Mouse (Mus musculus): ENCODE data around the gene Camta1.

The Camta1 gene

GRCm38 (mm10) chr4:151133760-151134159, 727.9 kb downstream of the Camta1 start:
- in situ Hi-C loops (cut with MboI, MseI) = no loop called here

GRCm38 (mm10) chr4:151132493-151132892, 729.2 kb downstream of the Camta1 start:
- in situ Hi-C loops (cut with MboI, MseI) = no loop called here

DNA sequence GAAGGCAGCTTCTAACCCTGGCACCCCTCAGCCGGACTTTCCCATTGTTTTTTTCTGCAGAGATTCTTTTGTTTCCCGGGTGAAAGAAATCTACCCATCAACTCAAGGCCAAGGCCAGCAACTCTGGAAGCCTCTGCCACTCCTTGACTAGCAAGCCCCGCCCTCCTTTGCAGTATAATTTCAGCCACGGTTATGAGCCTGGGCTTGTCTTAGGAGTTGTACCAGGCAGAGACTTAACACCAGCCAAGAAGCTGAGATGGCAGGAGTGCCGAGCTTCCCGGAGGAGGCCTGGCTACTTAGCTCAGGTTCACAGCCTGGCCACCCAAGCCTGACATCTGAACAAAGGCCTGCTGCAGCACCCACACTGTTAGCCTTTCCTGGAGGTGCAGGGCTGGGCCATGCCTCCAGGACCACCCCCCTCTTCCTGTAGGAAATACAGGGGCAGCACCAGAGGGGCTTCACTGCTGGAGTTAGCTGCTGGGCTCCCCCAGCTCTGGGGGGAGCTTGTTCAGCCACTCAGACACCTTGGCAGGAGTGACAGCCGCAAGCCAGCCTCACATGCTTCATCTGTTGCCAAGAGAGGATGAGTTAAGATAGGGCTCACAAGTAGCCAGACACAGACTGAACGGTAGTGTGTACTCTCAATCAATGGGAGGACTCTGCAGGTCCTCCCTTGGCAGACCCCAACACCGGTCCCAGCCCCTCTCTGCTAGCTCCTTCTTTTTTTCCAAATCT, 730.8 kb downstream of the Camta1 start:
- in situ Hi-C loops (cut with MboI, MseI) = no loop called here

DNA sequence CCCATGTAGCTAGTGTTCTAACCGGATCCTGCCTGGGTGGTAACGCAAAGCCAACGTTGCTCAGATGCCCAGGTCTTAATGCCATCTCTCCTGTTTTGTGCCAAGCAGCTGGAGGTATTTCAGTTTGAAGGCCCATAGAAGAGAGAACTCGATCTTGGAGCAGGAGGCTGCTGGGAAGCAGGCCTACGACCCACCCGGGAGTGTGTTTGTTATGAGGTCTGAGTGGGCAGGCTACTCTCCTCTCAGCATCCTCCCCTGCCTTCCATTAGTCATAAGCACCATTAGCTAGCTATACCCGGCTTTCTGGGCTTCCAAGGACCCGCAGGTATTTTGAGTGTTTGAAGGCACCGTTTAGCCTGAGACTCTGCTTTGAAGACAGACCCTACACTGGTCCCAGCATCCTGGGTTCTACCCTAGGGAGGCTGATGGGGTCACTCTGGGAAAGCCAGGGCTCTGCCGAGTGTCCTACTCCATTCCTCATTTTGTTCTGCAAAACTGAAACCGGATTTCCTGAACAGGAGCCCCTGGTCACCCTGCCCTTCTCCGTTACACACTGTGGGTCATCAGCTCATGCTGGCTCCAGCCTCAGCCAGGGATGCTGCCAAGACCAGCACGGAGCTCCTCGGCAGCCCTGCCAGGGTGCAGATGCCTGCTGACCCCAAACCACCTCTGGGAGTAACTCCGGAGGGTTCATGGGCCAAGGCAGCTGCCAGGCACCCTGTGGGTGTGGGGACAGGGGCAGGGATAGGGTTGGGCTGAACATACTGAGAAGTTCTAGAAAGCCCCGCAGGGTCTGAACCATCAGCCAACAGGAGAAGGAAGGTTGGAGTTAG, 731.7 kb downstream of the Camta1 start:
- in situ Hi-C loops (cut with MboI, MseI) = no loop called here

DNA sequence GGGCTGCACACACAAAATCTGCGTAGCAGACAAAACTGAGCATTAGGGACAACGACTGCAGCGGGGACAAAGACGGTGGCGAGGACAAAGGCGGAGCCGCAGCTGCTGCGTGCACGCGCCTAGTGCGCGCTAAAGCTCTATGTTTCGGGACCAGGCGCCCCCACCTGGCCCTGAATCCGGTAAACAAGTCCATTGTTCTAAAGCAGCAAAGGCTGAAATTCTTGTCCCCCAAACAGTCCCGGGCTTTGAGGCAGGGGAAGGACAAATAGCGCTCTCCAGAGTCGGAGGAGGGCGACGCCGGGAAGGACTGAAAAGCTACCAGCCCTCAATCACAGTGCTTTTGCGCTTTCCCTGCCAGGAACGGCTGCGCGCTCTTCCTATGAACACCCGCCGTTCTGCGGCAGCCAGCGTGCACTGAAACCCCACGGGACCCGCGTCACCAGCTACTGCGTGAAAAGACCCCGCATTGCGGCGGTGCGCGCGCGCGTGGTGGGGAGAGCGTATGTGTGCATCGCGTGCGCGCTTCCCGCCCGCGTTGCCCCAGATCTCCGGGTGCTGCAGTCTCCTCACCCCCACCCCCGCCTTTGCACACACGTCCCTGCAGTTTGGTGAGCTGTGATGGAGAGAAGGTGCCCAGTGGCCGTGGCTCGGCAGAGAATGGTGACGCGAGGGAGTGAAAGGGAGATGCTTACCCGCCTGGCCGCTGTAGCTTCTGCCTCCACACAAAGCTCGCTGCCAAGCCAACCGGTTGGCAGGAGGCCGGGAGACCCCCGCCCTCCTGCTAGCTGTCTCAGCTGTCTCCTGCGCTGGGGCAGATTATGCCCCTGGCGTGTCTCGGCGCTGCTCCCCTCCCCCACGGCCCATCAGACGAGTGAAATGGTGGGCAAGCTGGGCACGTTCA, 732.8 kb downstream of the Camta1 start:
- in situ Hi-C loops (cut with MboI, MseI) = no loop called here

GRCm38 (mm10) chr4:151127636-151128548, 733.8 kb downstream of the Camta1 start:
- in situ Hi-C loops (cut with MboI, MseI) = no loop called here

DNA sequence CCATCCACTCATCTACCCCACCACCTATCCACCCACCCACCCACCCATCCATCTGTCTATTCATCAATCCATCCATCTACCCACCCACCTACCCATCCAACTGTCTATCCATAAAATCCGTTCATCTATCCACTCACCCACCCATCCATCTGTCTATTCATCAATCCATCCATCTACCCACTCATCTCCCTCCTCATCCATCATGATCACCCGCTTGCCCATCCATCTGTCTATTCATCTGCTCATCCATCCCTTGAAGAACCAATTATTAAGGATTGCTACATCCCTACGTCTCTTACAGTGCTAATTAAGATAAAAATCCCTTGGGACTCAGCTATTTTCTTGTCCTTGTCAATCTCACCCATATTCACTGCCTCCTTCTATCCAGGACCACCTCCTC, 742.8 kb downstream of the Camta1 start:
- in situ Hi-C loops (cut with MboI, MseI) = no loop called here

DNA sequence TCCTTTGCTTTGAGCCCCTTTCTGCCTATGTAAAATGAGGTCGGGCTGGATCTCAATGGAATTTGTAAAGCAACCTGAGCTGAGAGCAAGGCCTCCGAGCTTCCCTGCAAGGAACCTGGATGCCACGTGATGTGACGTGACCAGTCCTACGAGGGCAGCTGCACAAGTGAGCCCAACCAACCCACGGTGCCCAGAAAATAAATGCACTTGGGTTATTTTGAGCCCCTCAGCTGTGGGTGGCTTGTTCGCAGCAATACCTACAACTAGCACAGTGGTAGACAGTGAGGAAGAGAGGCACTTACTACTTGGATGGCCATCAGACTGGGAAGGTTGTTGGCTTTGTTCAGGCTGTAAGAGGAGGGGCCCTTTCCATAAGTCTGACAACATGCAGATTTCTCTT, 747.1 kb downstream of the Camta1 start:
- in situ Hi-C loops (cut with MboI, MseI) = no loop called here

GRCm38 (mm10) chr4:151111226-151111625, 750.5 kb downstream of the Camta1 start:
- in situ Hi-C loops (cut with MboI, MseI) = no loop called here

DNA sequence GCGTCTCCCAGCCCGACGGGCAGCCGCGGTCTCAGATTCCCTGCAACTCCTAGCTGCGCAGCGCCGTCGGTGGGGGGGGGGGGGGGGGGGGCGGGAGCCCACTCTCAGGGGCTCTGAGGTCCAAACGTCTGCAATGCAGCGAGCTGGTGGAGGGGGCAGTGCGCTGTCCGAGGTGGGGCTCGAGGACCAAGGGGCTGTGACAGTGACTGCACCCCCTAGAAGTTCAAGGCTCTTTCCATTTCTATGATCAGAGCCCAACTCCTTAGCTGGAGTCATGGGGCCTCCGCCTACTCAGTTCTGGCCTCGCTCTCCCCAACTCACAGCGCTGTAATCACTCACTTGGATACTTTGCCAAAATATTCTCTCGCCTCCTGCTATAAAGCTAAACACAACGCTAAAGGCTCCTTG, 752.8 kb downstream of the Camta1 start:
- in situ Hi-C loops (cut with MboI, MseI) = no loop called here

- in situ Hi-C loops (cut with MboI, MseI) = no loop called here
Measured at GRCm38 (mm10) chr4:151108028-151108771, 753.5 kb downstream of the Camta1 start.

DNA sequence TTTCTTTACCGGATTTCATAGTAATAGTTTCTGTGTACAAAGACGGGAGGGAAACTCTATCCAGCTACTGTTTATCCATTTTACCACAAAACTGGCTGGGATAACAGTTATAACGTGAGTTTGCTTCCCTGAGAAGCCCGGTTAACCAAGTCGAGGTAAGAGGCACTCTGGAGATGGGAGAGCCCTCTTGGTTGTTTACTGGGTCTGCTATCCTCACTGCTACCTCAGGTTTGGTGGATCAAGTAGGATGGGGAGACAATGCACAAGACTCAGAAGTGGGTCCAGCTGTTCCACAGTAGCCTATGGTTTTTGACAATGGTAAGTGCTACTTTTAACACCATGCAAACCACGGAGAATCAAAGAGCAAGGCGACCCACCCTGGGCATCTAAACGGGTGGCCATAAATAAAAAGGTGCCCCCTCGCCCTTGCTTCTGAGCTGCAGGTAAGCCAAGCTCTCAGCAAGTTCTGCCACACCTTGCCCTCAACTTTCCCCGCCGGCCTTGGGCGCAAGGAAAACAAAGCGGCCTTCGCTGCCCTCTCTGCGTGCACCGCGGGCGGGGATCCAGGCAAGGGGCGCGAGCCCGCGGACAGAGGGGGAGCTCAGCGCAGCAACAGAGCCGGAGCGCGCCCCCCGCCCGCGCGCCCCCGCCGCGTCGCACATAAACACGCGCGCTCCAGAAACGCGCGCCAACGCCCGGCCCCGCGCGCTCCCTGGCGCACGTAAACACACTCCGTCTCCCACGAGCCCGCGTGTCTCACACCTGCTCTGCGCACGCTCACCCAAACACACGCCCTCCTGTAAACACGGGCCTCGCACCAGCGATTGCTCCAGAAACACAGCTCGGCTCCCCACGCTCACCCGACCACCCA, 754.3 kb downstream of the Camta1 start:
- in situ Hi-C loops (cut with MboI, MseI) = no loop called here

GRCm38 (mm10) chr4:151106468-151106867, 755.2 kb downstream of the Camta1 start:
- in situ Hi-C loops (cut with MboI, MseI) = no loop called here

DNA sequence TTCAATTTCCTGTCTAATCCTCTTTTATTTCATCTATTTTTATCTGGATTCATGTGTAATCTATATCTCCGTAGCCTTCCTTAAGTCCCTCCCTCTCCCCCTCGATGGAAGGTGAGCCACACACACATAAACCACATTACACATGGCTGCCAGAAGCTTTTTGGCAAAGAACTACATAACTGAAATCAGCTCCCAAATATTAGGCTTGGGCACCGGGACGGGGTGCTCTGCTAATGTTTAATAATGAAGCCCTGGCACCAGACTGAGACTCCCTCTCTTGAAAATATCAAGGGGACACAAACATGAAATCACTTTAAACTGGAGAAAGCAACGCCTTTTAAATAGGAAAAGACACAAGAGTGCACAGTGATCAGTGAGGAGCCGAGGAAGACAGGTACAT, 755.8 kb downstream of the Camta1 start:
- in situ Hi-C loops (cut with MboI, MseI) = no loop called here

GRCm38 (mm10) chr4:151104147-151104546, 757.5 kb downstream of the Camta1 start:
- in situ Hi-C loops (cut with MboI, MseI) = no loop called here

DNA sequence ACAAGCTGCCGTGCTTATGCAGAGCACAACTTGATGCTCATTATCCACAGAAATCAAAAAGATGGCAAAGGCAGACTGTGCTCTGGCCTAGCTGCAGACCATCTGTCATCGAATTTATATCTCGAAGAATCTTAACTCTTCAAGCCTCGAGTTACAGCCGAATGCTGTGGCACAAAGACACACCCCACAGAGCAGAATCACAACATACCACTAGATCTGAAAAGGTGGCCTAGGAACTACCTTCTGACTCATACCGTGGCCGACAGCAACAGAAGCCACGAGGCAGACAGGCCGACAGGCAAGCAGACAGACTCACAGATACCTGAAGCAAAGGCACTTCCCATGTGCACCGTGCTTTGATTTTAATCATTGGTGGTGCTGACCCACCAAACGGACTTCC, 758.0 kb downstream of the Camta1 start:
- in situ Hi-C loops (cut with MboI, MseI) = no loop called here

GRCm38 (mm10) chr4:151097104-151097438, 764.6 kb downstream of the Camta1 start:
- in situ Hi-C loops (cut with MboI, MseI) = no loop called here

GRCm38 (mm10) chr4:151096334-151097103, 765.2 kb downstream of the Camta1 start:
- in situ Hi-C loops (cut with MboI, MseI) = no loop called here

DNA sequence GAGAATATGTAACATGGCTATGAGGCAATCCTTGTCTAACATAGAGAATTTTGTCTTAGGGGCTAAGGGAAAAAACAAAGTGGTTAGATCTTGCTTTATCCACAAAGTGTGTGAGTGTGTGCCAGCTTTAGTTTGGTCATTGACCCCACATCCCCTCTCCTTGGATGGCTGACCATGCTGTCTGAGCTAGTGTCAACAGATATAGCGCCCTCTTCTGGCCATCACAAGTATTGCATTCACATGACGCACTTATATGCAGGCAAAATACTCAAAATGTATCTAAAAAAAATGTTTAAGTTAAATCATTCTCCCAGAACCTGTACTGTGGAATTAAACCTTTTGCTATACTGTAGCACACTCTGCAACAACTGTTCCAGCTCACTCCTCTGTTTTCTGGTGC, 766.5 kb downstream of the Camta1 start:
- in situ Hi-C loops (cut with MboI, MseI) = no loop called here

Measured in T-helper 17 cell (primary cell).